ENCODE assay signal across 1 mouse cellular context in the genomic region with DNA sequence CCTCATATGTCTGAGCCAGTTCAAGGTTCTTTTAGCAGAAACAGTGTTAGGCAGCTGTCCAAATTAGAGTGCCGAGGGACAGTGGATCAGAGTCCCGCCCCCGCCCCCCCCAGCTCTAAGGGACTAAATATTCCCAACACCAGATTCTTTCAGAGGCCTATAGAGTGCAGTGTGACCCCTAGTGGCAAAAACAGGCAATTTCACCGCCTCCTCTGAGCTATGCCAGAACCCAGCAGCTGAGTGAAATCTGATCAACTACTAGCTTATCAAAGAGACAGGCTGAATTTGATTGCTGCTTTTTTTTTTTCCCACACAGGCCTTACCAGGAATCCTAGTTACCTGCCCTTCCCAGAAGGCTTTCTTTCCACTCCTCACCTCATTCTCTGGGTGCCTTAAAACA.
A peak's percentile ranks its signal among the peaks of the same experiment; 100 is the strongest.
TF ChIP-seq lines count a peak whose summit lies in the region.

No protein-coding gene starts in this region.

TF ChIP-seq in MEL, 35 proteins besides CTCF, POLR2A, EP300 and RAD21 (continued from another document):
- TF ChIP-seq JUND (IDR thresholded peaks at IDR 0.05; ENCODE audit: low read depth, low read length) (no peak), GABPA (IDR thresholded peaks at IDR 0.05; ENCODE audit: low read depth, low read length) (no peak), SIN3A (IDR thresholded peaks at IDR 0.05; ENCODE audit: low read length) (peak; percentile 39; the same call in 1 of the 2 replicates), ZKSCAN1 (IDR thresholded peaks at IDR 0.05; ENCODE audit: low read depth, low read length) (no peak), SMC3 (IDR thresholded peaks at IDR 0.05; ENCODE audit: low read depth, low read length) (peak; percentile 84), MYB (IDR thresholded peaks at IDR 0.05; ENCODE audit: low read depth, low read length) (no peak), KAT2A (conservative IDR thresholded peaks at IDR 0.05; ENCODE audit: low read depth, low read length) (no peak), POLR2AphosphoS5 (IDR thresholded peaks at IDR 0.05; ENCODE audit: borderline replicate concordance, low read depth, low read length) (no peak), TCF12 (IDR thresholded peaks at IDR 0.05; ENCODE audit: low read depth, low read length) (no peak), ZNF384 (IDR thresholded peaks at IDR 0.05; ENCODE audit: low read depth, low read length) (peak; percentile 87)
